Mouse (Mus musculus) cerebellum, adult 2 months (tissue): ENCODE measurements around the gene Lime1. TPM values are rescaled to one million over a fixed set of nuclear protein-coding genes. Genes with fewer than 3 reads are reported as not detected.

Experiments
- DNase-seq, 2 experiments: peaks; one replicate each; pipeline ENCODE4 v3.0.0; 2021
- H3K27ac ChIP-seq: fragments of 200-500 bp; 2 replicates; pipeline ENCODE4 v1.5.1; 2012; ENCODE audit warnings: low read length, control low read depth, inconsistent platforms; ENCODE audit not compliant: insufficient read depth
- H3K27me3 ChIP-seq: fragments of 200-500 bp; 2 replicates; pipeline ENCODE4 v1.6.1; 2012; ENCODE audit warnings: inconsistent platforms, mild to moderate bottlenecking, low read length, moderate library complexity; ENCODE audit not compliant: control insufficient read depth, insufficient read depth
- H3K4me1 ChIP-seq: fragments of 200-500 bp; 2 replicates; pipeline ENCODE4 v1.6.1; 2011; ENCODE audit warnings: low read length; ENCODE audit not compliant: control insufficient read depth, insufficient read depth
- H3K4me3 ChIP-seq: fragments of 200-500 bp; replicated peaks from 2 replicates; pipeline ENCODE3; 2011; ENCODE audit warnings: mild to moderate bottlenecking, low read depth, low read length, control low read depth; ENCODE audit not compliant: insufficient read depth
- CTCF ChIP-seq: fragments of 200-500 bp; IDR thresholded peaks from 2 replicates; pipeline ENCODE4 v1.5.1; 2011; ENCODE audit warnings: low read depth, mild to moderate bottlenecking, control low read depth, low read length, moderate library complexity, borderline replicate concordance; ENCODE audit not compliant: insufficient read depth
- POLR2A ChIP-seq: fragments of 200-500 bp; IDR thresholded peaks from 2 replicates; pipeline ENCODE4 v1.6.1; 2011; ENCODE audit warnings: low read length, control low read depth, borderline replicate concordance; ENCODE audit not compliant: insufficient read depth
- WGBS: fragments of 180-500 bp; shearing (Covaris S2); methylation state at CpG from one replicate; pipeline ENCODE4 v1.1.7; 2018; 5-methylcytosine and 5-hydroxymethylcytosine counted together
- polyA plus RNA-seq: library from polyadenylated mRNA; depleted of rRNA; stranded (reverse); fragments of >200 nt; gene quantifications from 2 replicates; pipeline ENCODE4 v1.2.3, GENCODE M21; 2012

Lime1 gene
- polyA plus RNA-seq, 1 experiment: 79.8 TPM

- DNase-seq: peak; percentile 84 to 91
- TF ChIP-seq POLR2A (no peak), CTCF (peak; percentile 91)
- Histone ChIP-seq H3K27ac (no peak overlapping the region), H3K4me3 (no peak overlapping the region), H3K27me3 (no peaks in the 10 kb centered on the region), H3K4me1 (peaks cover 28% of the 10 kb centered on the region)
- WGBS: 38% methylated on average over 4 of the region's 4 CpGs
These were observed 12.8 kb downstream of the Lime1 start for GRCm38 (mm10) chr2:181392600-181393213.

DNA sequence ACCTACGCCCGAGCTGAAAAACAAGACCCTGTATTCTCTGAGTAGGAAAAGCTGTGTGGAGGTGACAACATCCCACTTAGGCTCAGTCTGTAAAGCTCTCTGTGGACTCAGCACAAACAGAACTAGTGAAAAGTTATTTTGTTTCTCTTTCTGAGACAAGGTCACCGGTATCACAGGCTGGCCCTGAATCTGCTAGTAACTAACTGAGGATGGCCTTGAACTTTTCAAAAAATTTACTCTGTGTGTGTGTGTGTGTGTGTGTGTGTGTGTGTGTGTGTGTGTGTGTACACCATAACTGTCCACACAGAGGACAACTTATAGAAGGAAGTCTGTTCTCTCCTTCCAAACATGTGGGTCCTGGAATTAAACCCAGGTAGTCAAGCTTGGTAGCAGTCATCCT is 14.2 kb downstream of the Lime1 start:
- 97% methylated on average over 3 of the region's 3 CpGs for WGBS
- no peak for DNase-seq
- H3K4me1 ChIP-seq: peaks cover 26% of the 10 kb centered on the region
- TF ChIP-seq POLR2A: no peak
- TF ChIP-seq CTCF: no peak
- no peaks in the 10 kb centered on the region for H3K27me3 ChIP-seq
- no peak overlapping the region for H3K27ac ChIP-seq
- no peak overlapping the region for H3K4me3 ChIP-seq

GRCm38 (mm10) chr2:181397207-181397761 is 17.4 kb downstream of the Lime1 start:
- Histone ChIP-seq H3K4me3 (no peak overlapping the region), H3K27me3 (no peaks in the 10 kb centered on the region), H3K4me1 (peaks cover 7% of the 10 kb centered on the region), H3K27ac (no peak overlapping the region)
- WGBS: 15% methylated on average over 5 of the region's 5 CpGs
- DNase-seq: no peak
- TF ChIP-seq CTCF (no peak), POLR2A (no peak)

- Histone ChIP-seq H3K27ac (no peak overlapping the region), H3K4me1 (peaks cover 7% of the 10 kb centered on the region), H3K4me3 (no peak overlapping the region), H3K27me3 (no peaks in the 10 kb centered on the region)
- no peak for DNase-seq
- no peak for TF ChIP-seq POLR2A
- TF ChIP-seq CTCF: no peak
- 32% methylated on average over 1 of the region's 1 CpGs for WGBS
These were observed 21.6 kb downstream of the Lime1 start for GRCm38 (mm10) chr2:181401497-181401896.

GRCm38 (mm10) chr2:181403722-181404121 is 23.8 kb downstream of the Lime1 start:
- TF ChIP-seq POLR2A (no peak), CTCF (no peak)
- Histone ChIP-seq H3K27ac (no peak overlapping the region), H3K4me3 (no peak overlapping the region), H3K4me1 (no peaks in the 10 kb centered on the region; the same call in 1 of the 2 replicates), H3K27me3 (no peaks in the 10 kb centered on the region)
- WGBS: 90% methylated on average over 3 of the region's 3 CpGs
- DNase-seq: no peak

DNA sequence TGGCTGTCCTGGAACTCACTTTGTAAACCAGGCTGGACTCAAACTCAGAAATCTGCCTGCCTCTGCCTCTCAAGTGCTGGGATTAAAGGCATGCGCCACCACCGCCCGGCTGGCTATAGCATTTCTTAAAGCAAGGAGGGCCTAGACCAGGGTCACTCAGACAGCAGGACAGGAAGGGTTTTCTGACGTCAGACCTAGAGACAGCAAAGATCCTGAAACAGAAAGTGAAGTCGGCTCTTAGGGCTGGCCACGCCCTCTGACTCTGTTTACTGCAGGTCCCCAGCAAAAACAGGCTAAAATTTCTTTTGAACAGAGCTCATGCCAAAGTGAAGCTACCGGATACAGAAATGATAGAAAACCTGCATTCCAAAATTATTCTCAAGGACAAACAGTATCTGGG is 29.8 kb downstream of the Lime1 start:
- Histone ChIP-seq H3K27ac (no peak overlapping the region), H3K27me3 (no peaks in the 10 kb centered on the region), H3K4me3 (no peak overlapping the region), H3K4me1 (peaks cover 3% of the 10 kb centered on the region)
- no peak for TF ChIP-seq POLR2A
- no peak for DNase-seq
- 78% methylated on average over 7 of the region's 7 CpGs for WGBS

DNA sequence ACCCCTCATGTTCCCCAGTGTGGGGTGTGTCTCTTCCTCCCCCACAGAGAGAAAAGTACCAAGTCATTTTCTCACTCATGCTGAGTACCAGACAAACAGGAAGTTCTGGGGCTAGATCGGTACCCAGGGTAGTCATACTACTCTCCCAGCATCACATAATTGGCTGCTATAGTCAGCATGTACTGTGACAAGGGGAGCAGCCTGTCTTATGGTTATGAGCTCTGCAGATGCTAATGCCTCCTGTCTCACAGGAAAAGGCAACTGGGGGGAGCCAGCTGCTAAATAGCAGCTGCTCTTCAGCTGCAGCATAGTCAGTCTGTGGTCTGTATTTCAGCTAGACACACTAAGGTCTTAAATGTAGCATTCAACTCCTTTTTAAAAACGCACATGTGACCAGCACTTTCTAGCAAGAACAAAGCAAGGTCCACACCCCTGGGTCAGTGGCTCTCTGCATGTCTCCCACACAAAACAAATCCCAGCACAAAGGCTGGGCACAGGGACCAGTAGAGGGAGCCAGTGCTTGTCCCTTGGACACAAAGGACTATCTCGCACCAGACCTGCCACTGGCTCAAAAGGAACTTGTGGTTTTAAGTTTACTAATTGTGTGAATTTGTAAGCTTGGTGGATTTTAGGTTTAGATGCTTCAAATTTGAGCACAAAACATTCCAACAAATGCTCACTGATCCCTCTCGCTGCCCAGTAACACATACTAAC is 31.0 kb downstream of the Lime1 start:
- H3K27ac ChIP-seq: no peak overlapping the region
- H3K27me3 ChIP-seq: no peaks in the 10 kb centered on the region
- H3K4me1 ChIP-seq: peaks cover 3% of the 10 kb centered on the region
- H3K4me3 ChIP-seq: no peak overlapping the region
- DNase-seq: peak; percentile 70 to 72
- peak; percentile 80 for TF ChIP-seq CTCF
- no peak for TF ChIP-seq POLR2A
- WGBS: 24% methylated on average over 4 of the region's 4 CpGs

DNA sequence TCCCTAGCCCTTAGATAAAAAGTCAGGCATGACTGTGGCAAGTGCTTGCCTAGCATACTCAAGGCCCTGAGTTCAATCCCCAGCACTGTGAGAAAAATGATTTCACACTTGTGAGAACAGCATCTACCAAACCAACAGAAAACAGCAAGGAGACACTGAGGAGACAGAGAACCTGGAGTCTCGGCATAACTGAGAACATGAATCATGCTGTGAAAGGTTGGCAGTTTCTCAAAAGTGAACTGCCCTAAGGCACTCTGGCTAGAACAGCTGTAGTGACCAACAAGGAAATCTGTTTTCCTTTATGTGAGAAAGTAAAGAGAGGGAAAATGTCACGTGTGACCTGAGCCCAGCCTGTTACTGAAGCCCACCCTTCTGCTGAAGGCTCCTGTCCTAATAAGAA is 33.3 kb downstream of the Lime1 start:
- Histone ChIP-seq H3K4me1 (peaks cover 5% of the 10 kb centered on the region), H3K27me3 (no peaks in the 10 kb centered on the region), H3K27ac (no peak overlapping the region), H3K4me3 (no peak overlapping the region)
- WGBS: 22% methylated on average over 2 of the region's 2 CpGs
- DNase-seq: no peak
- TF ChIP-seq CTCF: no peak
- TF ChIP-seq POLR2A: no peak
